Mouse (Mus musculus) testis, postnatal 10 days (tissue): Measurements from ENCODE around the gene Dlgap4.
"Not testable (repeated sequence)": the region's sequence is repeated elsewhere in the genome, so short reads cannot be mapped to it uniquely, and the experiment has no call there.

Experiments used
- DNase-seq: peaks from one replicate; pipeline ENCODE4 v3.0.0; 2021; ENCODE audit warnings: low spot score

The Dlgap4 gene

DNA sequence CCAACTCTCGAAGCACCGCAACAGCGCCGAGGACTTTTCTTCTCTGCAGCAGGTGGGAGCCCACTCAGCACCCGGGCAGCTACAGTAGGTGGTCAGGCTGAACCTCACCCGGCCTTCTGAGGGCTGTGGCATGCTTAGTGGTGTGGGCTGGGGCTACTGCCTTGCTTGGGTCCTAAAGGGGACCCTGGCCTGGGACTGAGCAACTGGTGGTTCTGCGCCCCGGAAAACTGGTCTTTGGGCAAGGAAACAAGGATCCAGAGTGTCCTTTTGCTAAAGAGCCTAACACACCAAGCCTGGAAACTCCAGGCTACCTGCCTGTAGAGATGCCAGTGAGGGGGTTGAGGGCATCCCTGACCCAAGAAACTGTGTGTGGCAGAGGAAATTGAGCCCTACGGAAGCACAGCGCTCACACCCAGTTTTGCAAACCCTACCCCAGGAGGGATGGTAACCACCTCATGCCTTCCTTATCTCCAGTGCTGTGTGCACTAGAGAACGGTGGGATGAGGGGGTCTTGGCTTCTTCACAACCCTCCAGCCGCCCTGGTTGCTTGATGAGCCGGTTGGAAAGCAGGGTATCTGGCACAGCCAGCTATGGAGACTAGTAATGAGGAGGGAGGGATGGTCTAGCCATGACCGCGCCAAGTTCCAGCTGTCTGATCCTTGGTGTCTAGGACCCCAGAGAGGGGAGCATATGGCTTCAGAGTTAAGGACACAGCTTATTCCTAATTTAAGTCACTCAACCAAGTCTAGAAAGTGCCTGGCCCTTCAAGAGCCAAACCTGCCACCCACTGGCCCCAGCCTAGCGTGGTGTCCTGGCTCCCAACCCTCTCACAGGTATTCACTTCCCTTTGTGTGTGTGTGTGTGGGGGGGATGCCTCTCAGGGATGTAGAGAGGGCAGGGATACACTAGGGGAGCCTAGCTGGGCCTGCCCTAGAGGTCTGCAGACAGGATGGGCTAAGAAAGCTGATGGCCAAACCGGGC lies 162.2 kb downstream of the Dlgap4 start:
- DNase-seq: peak; percentile 40

DNA sequence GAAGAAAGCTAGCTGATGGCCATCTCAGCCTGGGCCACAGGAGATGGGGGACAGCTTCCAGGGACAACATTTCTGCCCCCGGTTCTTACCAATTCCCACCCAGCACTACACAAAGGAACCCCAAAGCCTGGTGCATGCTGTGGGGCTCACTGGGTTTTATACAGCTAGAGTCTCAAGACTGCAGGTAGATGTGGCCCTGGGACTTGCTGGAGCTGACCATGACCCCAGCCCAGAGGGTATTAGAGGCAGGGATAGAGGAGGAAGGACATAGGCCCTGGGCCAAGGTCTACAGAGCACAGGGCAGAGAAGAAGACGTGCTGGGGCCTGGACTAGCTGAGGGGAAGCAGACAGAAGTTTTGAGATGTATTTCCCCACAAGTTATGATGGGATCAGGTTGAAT lies 163.4 kb downstream of the Dlgap4 start:
- DNase-seq: peak; percentile 40

DNA sequence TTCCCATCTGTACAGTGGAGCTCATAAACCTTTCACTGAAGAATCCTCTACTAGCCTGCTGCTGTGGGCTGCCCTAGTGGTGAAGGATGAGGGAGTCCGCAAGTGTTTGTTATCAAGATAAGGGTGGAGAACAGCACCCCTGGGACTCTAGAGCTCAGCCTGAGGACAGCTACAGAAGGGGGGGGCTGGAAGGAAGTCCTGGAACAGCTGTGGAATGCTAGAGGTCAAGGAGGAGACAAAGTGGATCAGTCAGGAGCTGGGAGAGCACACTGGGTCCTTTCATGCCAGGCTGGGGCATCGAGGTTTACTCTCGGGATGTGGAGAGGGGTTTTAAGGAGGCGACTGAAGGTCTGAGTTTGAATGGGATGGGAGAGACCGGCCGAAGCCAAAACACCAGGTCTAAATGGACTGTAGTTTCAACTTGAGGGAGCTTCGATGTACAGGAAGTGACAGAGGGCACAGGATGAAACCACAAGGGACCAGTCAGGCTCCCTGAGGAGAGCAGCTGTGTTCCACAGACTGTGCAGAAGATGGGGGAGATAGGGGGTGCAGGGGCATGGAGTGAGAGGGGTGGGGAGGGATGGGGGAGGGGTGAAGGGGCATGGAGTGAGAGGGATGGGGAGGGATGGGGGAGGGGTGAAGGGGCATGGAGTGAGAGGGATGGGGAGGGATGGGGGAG lies 164.0 kb downstream of the Dlgap4 start:
- peak; percentile 41 for DNase-seq

DNA sequence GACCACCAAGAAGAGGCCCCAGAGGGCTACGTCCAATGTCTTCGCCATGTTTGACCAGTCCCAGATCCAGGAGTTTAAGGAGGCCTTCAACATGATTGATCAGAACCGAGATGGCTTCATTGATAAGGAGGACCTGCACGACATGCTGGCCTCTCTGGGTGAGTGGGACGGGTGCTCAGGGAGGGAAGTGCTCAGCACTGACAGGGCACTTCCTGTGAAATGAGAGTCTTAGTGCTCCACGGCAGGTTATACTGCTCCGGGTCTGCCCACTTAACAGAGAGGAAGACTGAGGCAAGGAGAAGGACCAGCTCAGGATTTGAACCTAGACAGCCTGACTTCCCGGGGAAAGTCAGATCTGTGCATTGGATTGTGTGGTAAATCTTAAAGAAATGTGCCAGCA lies 165.1 kb downstream of the Dlgap4 start:
- DNase-seq: peak; percentile 36

DNA sequence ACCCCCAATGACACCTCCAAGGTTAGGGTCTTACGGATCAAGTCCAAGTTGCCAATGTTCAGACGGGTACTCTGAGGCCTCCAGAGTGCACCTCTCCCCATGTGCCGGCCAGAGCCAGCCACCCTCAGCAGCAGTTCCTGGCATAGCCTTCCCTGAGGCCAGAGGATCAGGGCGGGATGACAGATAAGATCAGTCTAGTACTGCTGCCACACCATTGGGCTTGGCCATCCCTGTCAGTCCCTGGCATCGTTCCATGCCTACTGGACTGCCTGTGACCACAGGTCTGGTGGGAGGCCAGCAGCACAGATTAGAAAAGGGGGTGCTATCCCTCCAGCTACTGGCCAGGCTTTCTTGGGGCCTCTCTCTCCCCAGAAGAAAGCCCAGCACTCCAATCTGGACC lies 165.5 kb downstream of the Dlgap4 start:
- peak; percentile 74 for DNase-seq

DNA sequence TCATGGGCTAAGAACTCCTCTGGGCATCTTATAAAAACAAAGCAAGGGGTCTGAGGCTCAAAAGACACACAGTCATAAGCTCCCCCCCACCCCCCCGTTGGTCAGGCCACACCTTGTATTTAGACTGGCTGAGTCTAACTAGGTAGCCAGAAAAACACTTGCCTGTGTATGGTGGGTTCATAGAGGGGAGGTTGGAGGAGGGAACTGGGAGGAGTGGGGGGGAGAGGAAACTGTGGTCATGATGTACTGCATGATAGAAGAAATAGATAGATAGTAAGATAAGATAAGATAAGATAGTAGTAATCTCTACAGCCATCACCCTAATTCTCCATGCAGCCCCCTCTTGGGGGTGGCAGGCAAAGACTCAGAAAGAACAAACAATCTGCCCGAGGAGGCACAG lies 166.0 kb downstream of the Dlgap4 start:
- DNase-seq: no peak

DNA sequence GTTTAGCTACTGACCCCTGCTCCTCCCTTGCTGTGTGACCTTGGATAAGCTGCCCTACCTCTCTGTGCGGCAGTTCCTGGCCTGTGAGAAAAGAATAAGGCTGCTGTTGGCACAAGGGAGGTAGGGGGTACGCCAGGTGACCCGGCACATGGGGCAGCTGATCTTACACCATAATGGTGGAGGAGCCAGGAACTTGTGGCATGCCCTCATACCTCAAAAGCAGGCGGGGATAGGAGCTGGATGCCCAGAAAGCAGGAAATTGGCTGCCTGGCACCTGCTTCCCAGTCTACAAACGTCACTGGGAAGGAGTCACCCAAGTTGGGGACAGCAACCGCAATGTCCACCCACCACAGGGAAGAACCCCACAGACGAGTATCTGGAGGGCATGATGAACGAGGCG lies 166.6 kb downstream of the Dlgap4 start:
- DNase-seq: peak; percentile 42

DNA sequence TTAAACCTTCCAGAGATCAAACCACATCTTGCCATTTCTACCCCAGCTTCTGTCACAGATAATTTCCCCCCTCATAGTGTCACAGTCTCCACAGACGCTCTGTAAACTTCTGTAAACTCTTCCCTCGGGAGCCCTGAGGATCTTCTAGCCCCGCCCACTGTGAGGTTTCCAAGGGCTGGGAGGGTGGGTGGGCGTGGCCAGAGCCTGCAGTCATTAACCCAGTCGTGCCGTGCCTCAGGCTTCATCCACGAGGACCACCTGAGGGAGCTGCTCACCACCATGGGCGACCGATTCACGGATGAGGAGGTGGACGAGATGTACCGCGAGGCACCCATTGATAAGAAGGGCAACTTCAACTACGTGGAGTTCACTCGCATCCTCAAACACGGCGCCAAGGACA lies 167.2 kb downstream of the Dlgap4 start:
- peak; percentile 78 for DNase-seq

DNA sequence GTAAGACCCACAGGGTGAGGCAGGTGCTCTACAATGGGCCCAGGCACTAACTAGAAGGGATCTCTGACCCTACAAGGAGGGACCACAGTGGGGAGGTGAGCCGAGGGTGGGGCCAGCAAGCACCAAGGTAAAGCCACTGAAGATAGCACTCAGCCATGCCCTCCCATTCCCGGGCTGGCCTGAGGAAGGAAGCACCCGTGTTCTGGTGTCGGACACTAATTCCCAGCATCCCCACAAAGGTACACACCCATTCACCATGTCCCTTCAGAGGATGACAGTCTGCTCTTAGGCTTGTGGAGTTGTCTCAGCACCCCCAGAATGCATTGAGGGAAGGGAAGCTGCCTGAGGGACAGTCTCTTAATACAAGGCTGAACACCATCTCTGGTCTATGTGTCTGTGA lies 167.8 kb downstream of the Dlgap4 start:
- DNase-seq: peak; percentile 43

DNA sequence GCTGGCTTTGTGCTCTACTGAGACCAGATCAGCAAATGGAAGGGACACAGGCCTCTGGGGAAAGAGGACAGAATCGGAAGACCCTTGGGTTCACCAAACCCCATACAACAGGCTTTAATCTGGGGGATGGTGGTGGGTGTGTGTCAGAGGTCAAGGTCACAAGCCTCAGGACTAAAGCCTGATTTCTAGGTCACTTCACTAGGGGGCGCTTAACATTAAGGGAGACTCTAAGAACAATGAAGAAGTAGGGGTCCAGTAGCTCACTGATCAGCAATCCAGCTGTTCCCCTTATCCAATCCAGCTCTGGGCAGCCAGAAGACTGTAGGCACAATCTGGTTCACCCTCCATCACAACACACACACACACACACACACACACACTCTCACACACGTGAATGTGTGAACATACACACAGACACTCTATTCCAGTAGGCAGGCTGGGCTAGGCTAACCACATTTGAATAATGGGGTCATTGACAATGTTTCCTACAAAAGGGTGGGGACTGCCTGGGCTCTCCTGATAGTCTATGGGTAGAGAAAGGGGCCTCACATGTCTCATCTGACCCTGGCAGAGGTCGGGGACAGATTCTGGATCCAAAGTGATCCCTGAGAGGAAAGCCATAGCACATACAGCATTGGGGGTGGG lies 168.5 kb downstream of the Dlgap4 start:
- DNase-seq: peak; percentile 50

DNA sequence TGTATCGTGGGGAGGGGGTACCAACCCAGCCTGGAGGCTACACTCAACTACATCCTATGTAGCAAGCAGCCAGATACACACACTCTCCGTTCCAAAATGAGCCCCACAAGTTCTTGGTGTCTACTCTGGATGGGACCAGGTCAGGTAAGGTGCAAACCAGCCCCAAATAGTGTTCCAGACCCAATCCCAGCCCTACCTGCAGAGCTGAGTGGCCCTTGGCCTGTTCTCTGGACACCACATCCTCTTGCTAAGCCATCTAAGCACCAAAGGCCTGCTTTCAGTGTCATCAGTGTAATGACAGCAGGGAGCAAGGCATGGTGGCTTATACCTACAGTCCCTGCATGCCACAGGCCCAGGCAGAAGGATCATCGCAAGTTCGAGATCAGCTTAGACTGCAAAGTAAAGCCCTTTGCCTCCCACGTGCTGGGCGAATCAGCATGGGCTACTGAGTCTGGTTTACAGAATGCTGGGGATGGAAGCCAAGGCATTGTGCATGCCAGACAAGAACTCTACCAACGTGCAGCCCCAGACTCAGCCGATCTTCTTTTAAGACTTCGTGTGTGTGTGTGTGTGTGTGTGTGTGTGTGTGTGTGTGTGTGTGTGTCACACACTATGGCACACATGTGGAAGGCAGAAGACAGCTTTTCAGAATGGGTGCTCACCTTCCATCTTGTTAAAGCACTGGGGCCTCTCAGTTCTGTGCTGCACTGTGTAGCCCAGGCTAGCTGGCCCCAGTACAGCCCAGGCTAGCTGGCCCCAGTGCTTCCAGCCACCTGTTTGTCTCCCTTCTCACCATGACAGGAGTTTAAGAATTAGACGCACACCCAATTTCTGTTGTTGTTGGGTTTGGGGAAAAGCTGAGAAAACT lies 169.2 kb downstream of the Dlgap4 start:
- DNase-seq: peak; percentile 48

DNA sequence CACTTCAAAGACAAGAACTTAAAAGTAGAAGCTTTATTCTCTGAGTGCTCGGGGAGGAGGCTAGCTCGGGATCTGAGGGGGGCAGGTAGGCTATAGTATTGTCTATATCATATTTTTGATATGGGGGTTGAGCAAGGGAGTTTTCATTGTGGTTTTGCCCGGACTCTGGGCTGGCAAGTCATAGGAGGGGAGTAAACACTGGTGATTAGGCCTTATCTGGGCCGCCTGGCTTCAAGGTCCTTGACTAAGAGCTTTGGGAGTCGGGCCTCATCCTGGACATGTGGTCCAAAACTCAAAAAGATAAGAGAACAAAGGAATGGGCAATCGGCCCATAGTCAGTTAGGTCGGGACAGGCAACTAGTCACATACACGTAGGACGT lies 169.8 kb downstream of the Dlgap4 start:
- peak; percentile 56 for DNase-seq

DNA sequence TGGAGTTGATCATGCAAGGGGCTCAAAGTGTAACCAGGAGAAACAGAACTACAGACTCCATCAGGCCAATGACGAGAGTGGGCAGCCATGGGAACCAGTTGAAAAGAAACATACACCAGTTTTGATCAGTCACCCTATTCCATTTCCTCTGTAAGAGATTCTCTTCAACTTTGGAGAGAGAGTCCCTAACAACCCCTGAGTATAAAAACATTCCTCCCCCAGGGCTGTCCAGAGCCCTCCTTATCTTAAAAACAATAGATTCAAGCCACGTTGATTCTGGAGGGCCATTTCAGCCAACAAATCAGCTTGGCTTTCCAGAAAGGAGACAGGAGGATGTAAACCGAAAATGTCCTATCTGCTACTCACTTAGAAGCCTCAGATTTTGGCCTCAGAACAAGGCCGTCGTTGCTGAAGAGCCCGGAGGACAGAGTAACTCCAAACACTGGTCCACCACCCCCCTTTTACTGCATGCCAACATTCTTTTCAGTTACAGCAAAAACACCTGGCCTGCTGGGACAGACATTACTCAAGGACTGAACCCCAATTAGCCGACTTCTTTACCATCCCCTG lies 170.6 kb downstream of the Dlgap4 start:
- DNase-seq: peak; percentile 46

DNA sequence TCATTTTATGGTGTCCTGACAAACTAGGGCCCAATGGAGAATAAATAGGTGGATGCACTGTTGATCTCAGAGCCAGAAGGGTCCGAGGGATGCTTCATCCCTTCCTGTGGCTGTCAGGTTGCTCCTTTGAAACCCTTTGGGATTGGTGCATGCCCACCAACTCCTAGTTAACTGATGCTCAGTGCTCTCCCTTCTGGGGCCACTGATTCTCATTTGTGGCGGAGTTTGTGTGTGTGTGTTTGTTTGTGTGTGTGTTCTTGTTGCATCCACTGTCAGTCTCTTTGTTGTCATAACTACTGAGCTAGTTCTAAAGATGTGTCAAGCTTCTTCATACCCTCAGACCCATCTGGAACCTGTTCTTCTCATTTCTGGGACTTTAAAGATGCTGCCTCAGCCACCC lies 171.4 kb downstream of the Dlgap4 start:
- DNase-seq: peak; percentile 38

DNA sequence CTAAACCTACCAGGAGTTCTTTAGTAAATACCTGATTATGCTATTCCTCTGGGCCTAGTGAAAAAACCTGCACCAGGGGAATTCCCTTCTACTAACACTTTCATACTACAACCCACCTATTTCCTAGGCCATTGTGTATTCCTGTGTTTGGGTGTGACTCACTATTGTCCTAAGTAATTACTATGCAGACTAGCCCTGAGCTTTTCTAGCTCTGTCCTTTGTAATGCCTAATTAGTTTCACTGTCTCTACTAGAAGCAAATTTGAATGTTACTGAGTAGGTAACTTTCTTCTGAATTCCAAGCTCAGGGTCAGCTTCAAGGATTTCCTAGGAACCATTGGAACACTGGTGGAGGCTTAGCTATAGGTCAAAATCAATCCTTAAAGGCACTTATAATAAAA lies 172.9 kb downstream of the Dlgap4 start:
- DNase-seq: not testable (repeated sequence)

DNA sequence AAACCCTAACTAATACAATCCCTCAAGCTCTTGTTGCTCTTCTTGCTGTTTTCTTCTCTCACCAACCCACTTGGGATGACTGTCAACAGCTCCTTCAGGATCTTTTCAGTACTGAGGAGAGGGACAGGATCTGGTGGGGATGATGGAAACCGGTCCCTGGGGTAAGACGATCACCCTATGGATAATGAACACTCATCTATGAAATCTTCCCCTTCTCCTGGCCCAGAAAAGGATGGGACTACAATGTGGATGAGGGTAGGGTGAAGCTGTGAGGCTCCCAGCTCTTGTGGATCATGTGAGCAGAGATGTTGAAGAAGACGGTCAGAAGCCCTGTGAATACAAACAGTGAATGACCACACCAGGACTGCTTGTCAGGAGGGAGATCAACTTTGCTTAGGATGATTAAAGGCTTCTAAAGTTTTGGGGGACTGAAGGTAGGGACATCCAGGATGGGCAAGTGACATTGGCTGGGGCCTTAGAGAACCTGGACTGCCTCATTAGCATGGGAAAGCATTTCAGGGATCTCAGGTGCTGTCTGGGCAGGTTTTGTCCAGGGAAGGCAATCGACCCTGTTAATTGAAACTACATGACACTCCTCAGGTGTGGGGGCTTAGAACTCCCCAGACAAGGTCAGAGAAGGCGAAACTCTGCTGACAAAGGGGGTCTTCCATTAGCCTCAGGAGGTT lies 173.7 kb downstream of the Dlgap4 start:
- DNase-seq: peak; percentile 26

DNA sequence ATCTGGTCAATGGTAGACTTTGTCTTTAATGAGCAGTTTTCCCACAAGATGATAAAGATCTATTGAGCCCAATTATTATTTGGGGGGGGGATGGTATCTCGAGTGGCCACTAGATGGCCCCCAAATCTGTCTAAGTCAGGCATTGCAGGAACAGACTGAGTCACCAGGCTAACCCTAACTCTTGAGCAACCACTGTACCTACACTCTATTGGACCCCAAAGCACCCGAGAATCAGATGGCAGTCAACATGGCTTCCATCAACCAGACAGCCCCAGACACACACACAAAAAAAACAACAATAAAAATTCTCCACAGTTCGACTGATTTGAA lies 174.2 kb downstream of the Dlgap4 start:
- peak; percentile 24 for DNase-seq

DNA sequence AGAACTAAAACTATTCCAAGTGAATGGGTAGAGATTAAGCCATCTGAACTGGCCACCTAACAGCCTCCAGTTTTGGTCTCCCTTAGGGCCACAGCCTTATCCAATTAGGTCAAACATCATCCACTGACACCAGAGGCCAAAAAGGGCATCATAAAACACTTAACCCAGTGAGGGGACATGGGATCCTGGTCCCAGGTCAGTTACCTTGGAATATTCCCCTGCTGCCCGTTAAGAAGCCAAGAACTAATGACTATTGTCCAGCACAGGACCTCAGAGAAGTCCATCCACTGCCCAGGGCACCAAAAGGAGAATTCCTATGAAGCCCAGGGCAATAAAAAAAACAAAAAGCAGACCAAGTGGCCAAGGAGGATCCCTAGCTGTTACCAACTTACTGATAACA lies 175.3 kb downstream of the Dlgap4 start:
- peak; percentile 30 for DNase-seq

DNA sequence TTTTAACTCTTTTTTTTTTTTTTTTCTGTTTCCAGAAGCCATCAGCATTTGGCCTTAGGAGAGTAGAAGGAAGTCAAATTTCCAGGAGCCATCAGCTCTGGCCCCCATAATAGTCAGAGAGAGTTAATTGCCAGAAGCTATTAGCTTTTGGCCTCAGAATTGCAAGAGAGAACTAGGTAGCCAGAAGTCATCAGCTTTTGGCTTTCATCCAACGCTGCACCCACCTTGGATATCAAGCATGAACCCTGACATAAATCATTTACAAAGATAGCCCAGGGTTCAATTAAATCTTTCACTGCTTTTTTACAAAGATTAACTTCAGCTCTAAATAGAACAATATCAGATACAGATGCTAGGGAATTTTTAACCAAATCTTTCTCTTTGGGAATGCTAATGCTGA lies 185.0 kb downstream of the Dlgap4 start:
- peak; percentile 14 for DNase-seq

DNA sequence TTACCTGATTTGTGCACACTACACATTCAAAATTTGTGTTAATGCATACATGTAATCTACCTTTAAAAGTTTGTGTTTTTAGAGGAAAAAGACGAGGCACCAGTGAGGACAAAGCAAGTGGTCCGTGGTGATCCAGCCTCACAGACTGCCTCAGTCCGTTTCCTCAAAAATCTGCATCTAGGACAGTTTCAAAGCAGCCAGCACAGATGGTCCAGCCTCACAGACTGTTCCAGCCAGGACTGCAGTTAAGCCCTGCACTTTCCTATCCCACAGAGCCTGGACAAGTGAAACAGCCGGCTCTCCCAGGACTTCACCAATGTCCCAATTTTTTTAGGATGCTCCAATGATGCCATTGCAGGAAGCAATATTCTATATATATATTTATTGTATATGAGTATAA lies 187.5 kb downstream of the Dlgap4 start:
- peak; percentile 34 for DNase-seq

DNA sequence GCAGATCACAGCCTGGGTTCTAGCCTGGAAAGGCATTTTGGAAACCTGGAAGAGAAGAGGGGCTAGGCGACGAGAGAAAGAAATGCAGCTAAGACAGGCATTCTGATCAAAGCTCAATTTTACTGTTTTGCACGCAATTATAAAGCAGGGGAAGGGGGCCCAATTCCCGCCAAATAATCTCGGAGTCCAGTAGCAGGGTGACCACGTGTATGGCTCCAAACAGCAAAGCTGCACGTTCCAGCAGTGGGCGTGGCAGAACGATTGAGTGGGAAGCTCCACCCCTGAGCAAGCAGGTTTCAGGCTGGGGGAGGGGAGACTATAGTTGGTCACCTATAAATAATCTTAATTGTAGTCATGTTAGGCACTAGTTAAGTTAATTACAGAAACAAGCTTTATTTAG lies 188.6 kb downstream of the Dlgap4 start:
- DNase-seq: peak; percentile 37
